Mouse (Mus musculus): ENCODE results near the gene Gdf9.

- TF ChIP-seq CTCF (IDR thresholded peaks at IDR 0.05; ENCODE audit: low read depth, low read length) (no peak), POLR2A (IDR thresholded peaks at IDR 0.05; ENCODE audit: borderline replicate concordance, low read depth, low read length) (no peak)
Observed at GRCm38 (mm10) chr11:53446183-53446582, 15.4 kb downstream of the Gdf9 start.
